9 mouse cellular contexts compared by ENCODE assay signal in the genomic region with DNA sequence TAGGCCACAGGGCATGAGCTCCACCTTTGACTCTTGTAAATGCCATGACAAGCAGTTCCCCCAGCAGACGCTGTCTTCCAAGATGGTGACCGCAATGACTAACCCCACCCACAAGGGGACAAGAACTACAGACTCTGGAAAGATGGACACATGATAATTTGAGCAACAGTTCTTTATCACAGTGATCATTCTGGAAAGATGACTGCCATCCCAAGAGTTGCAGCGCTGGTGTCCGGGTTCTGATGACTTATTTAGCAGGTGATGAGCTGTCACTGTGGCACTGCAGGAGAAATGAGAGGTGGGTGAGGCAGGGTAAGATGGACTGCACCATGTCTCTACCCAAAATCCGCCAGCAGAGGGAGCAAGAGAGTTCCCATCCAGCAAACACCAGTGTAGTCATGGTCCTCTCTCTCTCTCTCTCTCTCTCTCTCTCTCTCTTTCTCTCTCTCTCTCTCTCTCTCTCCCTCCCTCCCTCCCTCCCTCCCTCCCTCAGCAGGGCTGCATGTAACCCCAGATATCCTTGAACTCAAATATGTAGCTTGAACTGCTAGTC. TPM values are rescaled to one million over a fixed set of nuclear protein-coding genes. Genes with fewer than 3 reads are reported as not detected.
DNase-seq lines count a peak whose midpoint lies in the region; ATAC-seq and TF ChIP-seq lines count a peak whose summit lies in the region.
"Had no signal": no experiment of that assay in that cellular context is flagged by ENCODE, and none has a peak within 500 bp of the region (broad histone marks: within the 10 kb centered on the region; RNA-seq: fewer than 3 reads in every experiment).

No protein-coding gene starts in this region.

- H3K36me3 ChIP-seq in heart, embryonic 11.5 days (ENCODE audit: control insufficient read depth, insufficient read depth, low read length): no peaks in the 10 kb centered on the region
- H3K36me3 ChIP-seq in spleen, adult 2 months (ENCODE audit: control insufficient read depth, insufficient read depth, low read length): peaks cover 2% of the 10 kb centered on the region; the same call in 1 of the 2 replicates

- peak; percentile 68; the same call in 1 of the 2 replicates for TF ChIP-seq CTCF in spleen, adult 2 months (IDR thresholded peaks at IDR 0.05; ENCODE audit: extremely low read depth, insufficient read depth, insufficient read length, insufficient replicate concordance)

- peaks cover 14% of the 10 kb centered on the region for H3K27me3 ChIP-seq in heart, embryonic 11.5 days (ENCODE audit: control insufficient read depth, insufficient read depth, low read length)
- H3K27me3 ChIP-seq in spleen, adult 2 months (ENCODE audit: control insufficient read depth, insufficient read depth, low read length): no peaks in the 10 kb centered on the region

- H3K9ac ChIP-seq in heart, embryonic 11.5 days (ENCODE audit: low read depth, low read length): no peak overlapping the region

- intact Hi-C loops in gastrocnemius, postnatal 14 days (cut with DNase I; ENCODE audit: low total_unique reads): loop anchor here (5.0 kb wide), 1 partner anchor 51 kb away; a partner anchor contains a TSS

- ATAC-seq in heart, embryonic 11.5 days (replicated peaks; ENCODE audit: insufficient number of reproducible peaks, low FRiP score, low TSS enrichment): no peak

- H3K9me3 ChIP-seq in heart, embryonic 11.5 days (replicated peaks; ENCODE audit: control insufficient read depth, low read length): no peaks in the 10 kb centered on the region

- WGBS in heart, embryonic 11.5 days (ENCODE audit: insufficient replicate concordance): 33% methylated on average over 5 of the region's 5 CpGs
- WGBS in spleen, adult 2 months: 24% methylated on average over 5 of the region's 5 CpGs

- peak; percentile 54 for DNase-seq in heart, adult 8-10 months (ENCODE audit: low spot score)
- peak; percentile 62 for DNase-seq in MEL-GATA-1-ER (ENCODE audit: extremely low read depth, low read depth)
- peak; percentile 80 to 84 for DNase-seq in cerebellum, postnatal 36 days
- peak; percentile 59 for DNase-seq in gastrocnemius, postnatal 14 days
- DNase-seq in layer of hippocampus, postnatal 14 days (ENCODE audit: low spot score in 2 of 2): peak; percentile 75 to 77
- peak; percentile 81 for DNase-seq in mesoderm, embryonic 11.5 days (ENCODE audit: low read depth, low spot score)
- DNase-seq in spleen, adult 2 months (ENCODE audit: low read depth in 1 of 2, low spot score in 2 of 2): peak; percentile 64 to 70

- H3K4me3 ChIP-seq in heart, embryonic 11.5 days (ENCODE audit: low read depth, low read length): no peak overlapping the region
- H3K4me3 ChIP-seq in spleen, adult 2 months (ENCODE audit: extremely low read depth, insufficient read depth, insufficient read length): no peak overlapping the region
- H3K4me3 ChIP-seq: megakaryocyte, embryonic 14.5 days had no signal

- H3K4me1 ChIP-seq in heart, embryonic 11.5 days (ENCODE audit: control insufficient read depth, insufficient read depth, low read length): peaks cover 3% of the 10 kb centered on the region; the same call in 1 of the 2 replicates
- H3K4me1 ChIP-seq in spleen, adult 2 months (ENCODE audit: control insufficient read depth, insufficient read depth, insufficient read length): no peaks in the 10 kb centered on the region

- H3K27ac ChIP-seq in heart, embryonic 11.5 days (ENCODE audit: low read depth, low read length): no peak overlapping the region
- no peak overlapping the region for H3K27ac ChIP-seq in spleen, adult 2 months (ENCODE audit: insufficient read depth, low read length)

- TF ChIP-seq POLR2A in spleen, adult 2 months (IDR thresholded peaks at IDR 0.05; ENCODE audit: low read depth, low read length): no peak

- H3K4me2 ChIP-seq in heart, embryonic 11.5 days: no peak overlapping the region

RNA-seq across cellular contexts. Expression of a gene that starts 5.3 kb away (rescaled TPM):
- total RNA-seq in heart, adult 8-10 months (2022): 1 to 10 TPM; 2.5 to 6.7 (median 3.3) TPM
- polyA plus RNA-seq in heart, embryonic 11.5 days (2014; fragmentation: Nextera tagmentation; extraction: Ambion mirVana): 8.9 and 10.6 TPM in 2 replicates
- total RNA-seq in gastrocnemius, postnatal 14 days (2021): 1 to 10 TPM; 3.8 to 4.7 TPM
- 10 to 100 TPM; 29.8 to 48.4 TPM for total RNA-seq in layer of hippocampus, postnatal 14 days (2021)
- polyA plus RNA-seq in spleen, adult 2 months (2012; rRNA removed): 5.1 and 7.3 TPM in 2 replicates

RNA-seq across cellular contexts. Expression of a gene that starts 5.3 kb away (rescaled TPM):
- 10 to 100 TPM; 73.8 to 84.8 (median 83.7) TPM for total RNA-seq in heart, adult 8-10 months (2022)
- polyA plus RNA-seq in heart, embryonic 11.5 days (2014; fragmentation: Nextera tagmentation; extraction: Ambion mirVana): 75.1 and 87.1 TPM in 2 replicates
- total RNA-seq in gastrocnemius, postnatal 14 days (2021): 10 to 100 TPM; 44.1 to 48.8 TPM
- total RNA-seq in layer of hippocampus, postnatal 14 days (2021): 100 to 1,000 TPM; 163 to 173 TPM
- polyA plus RNA-seq in spleen, adult 2 months (2012; rRNA removed): 188 and 231 TPM in 2 replicates

RNA-seq across cellular contexts. Expression of a gene that starts 22.8 kb away (rescaled TPM):
- 10 to 100 TPM; 14.6 to 21.4 (median 17.7) TPM for total RNA-seq in heart, adult 8-10 months (2022)
- polyA plus RNA-seq in heart, embryonic 11.5 days (2014; fragmentation: Nextera tagmentation; extraction: Ambion mirVana): 0.37 and 0.47 TPM in 2 replicates
- total RNA-seq in gastrocnemius, postnatal 14 days (2021): 1,000 to 10,000 TPM; 3,999 to 4,490 TPM
- total RNA-seq in layer of hippocampus, postnatal 14 days (2021): under 1 TPM in 1 of 2 experiments, not detected in 1; 0.10 TPM
- polyA plus RNA-seq in spleen, adult 2 months (2012; rRNA removed): 1.2 and 1.4 TPM in 2 replicates

RNA-seq across cellular contexts. Expression of a gene that starts 30.2 kb away (rescaled TPM):
- total RNA-seq in heart, adult 8-10 months (2022): 1 to 10 TPM in 1 of 4 experiments, under 1 TPM in 3; 0.13 to 1.3 (median 0.27) TPM
- not detected in 2 replicates for polyA plus RNA-seq in heart, embryonic 11.5 days (2014; fragmentation: Nextera tagmentation; extraction: Ambion mirVana)
- under 1 TPM; 0.16 to 0.18 TPM for total RNA-seq in gastrocnemius, postnatal 14 days (2021)
- total RNA-seq in layer of hippocampus, postnatal 14 days (2021): not detected
- polyA plus RNA-seq in spleen, adult 2 months (2012; rRNA removed): 285 and 365 TPM in 2 replicates

RNA-seq across cellular contexts. Expression of a gene that starts 33.9 kb away (rescaled TPM):
- 100 to 1,000 TPM; 109 to 130 (median 125) TPM for total RNA-seq in heart, adult 8-10 months (2022)
- polyA plus RNA-seq in heart, embryonic 11.5 days (2014; fragmentation: Nextera tagmentation; extraction: Ambion mirVana): 169 and 181 TPM in 2 replicates
- 10 to 100 TPM; 60.2 to 73.5 TPM for total RNA-seq in gastrocnemius, postnatal 14 days (2021)
- 10 to 100 TPM; 60.7 to 64.3 TPM for total RNA-seq in layer of hippocampus, postnatal 14 days (2021)
- 124 and 171 TPM in 2 replicates for polyA plus RNA-seq in spleen, adult 2 months (2012; rRNA removed)

Comparison
In these comparisons a context has a peak if more than half of its experiments do, and no peak if none do; other contexts are left out.
1. RNA of a gene that starts 5.3 kb away (total RNA-seq): 29.8 to 48.4 TPM in layer of hippocampus, postnatal 14 days; 3.8 to 4.7 TPM in gastrocnemius, postnatal 14 days and 2.5 to 6.7 TPM in heart, adult 8-10 months; every median in the first group is over 4 times any median in the second.
2. RNA of a gene that starts 22.8 kb away (total RNA-seq): 3,999 to 4,490 TPM in gastrocnemius, postnatal 14 days; 14.6 to 21.4 TPM in heart, adult 8-10 months and 0.10 TPM in layer of hippocampus, postnatal 14 days; every median in the first group is over 100 times any median in the second.
3. Peak in every context shown above with its lines, with median percentiles within 50 percentile points of each other: DNase-seq.